Mouse (Mus musculus) bone marrow, adult 2 months (tissue): Measurements from ENCODE around the gene Hsd17b7.

Source experiments
- CTCF ChIP-seq: fragments of 200-500 bp; IDR thresholded peaks from 2 replicates; pipeline ENCODE4 v1.5.1; 2011; ENCODE audit warnings: low read length, control low read depth; ENCODE audit not compliant: control insufficient read depth, insufficient read depth
- POLR2A ChIP-seq: fragments of 200-500 bp; IDR thresholded peaks from 2 replicates; pipeline ENCODE4 v1.6.1; 2011; ENCODE audit warnings: low read depth, mild to moderate bottlenecking, control low read depth, low read length, borderline replicate concordance; ENCODE audit not compliant: control insufficient read depth

- TF ChIP-seq CTCF (peak; percentile 21; the same call in 1 of the 2 replicates), POLR2A (no peak)
Measured at GRCm38 (mm10) chr1:169921710-169922211, 47.3 kb downstream of the Hsd17b7 start.
